In the genomic region with DNA sequence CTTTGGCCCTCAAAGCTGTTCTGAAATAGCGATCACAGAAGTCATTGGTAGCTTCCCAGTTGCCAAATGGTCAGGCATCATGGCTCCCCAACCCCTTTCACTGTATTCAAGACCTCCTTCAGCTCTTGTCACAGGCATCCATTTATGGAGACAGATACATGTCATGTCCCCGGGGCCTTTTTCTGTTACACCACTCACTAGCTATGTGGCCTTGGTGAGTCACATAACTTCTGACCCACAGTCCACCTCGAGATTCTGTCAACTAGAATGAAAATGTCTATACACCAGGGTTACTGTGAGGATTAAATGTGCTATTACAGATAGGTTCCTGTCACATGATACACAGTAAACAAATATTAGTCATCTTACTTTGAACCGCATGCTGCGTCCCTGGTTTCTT, we compare ENCODE assay signal across 13 mouse cellular contexts.
"Had no signal": no experiment of that assay in that cellular context is flagged by ENCODE, and none has a peak within 500 bp of the region (broad histone marks: within the 10 kb centered on the region; RNA-seq: fewer than 3 reads in every experiment).

No protein-coding gene starts in this region.

- ATAC-seq: midbrain, embryonic 13.5 days had no signal

- DNase-seq: kidney, postnatal 36 days; layer of hippocampus, adult 9-11 months; layer of hippocampus, postnatal 36 days; lung, adult 18-20 months; right cerebral cortex, adult 18-20 months; right cerebral cortex, postnatal 25 days; thymus, postnatal 4 days had no signal

- H3K27me3 ChIP-seq: limb, embryonic 12.5 days; midbrain, embryonic 13.5 days; neural tube, embryonic 15.5 days had no signal

- H3K4me1 ChIP-seq: limb, embryonic 12.5 days had no signal

- H3K36me3 ChIP-seq: limb, embryonic 12.5 days; midbrain, embryonic 13.5 days; neural tube, embryonic 15.5 days had no signal

- H3K27ac ChIP-seq: kidney, postnatal 0 days; limb, embryonic 12.5 days; liver, embryonic 14.5 days; midbrain, embryonic 13.5 days; neural tube, embryonic 15.5 days had no signal

- H3K4me3 ChIP-seq: limb, embryonic 12.5 days; midbrain, embryonic 13.5 days; myocyte; neural tube, embryonic 15.5 days had no signal

- H3K4me2 ChIP-seq: limb, embryonic 12.5 days; midbrain, embryonic 13.5 days; neural tube, embryonic 15.5 days had no signal

- H3K9me3 ChIP-seq: limb, embryonic 12.5 days; midbrain, embryonic 13.5 days; neural tube, embryonic 15.5 days had no signal

- H3K9ac ChIP-seq: limb, embryonic 12.5 days; liver, embryonic 14.5 days; midbrain, embryonic 13.5 days; neural tube, embryonic 15.5 days had no signal
